Mouse (Mus musculus) granulocyte monocyte progenitor cell, adult 5-6 weeks (primary cell): Measurements from ENCODE around the gene Pcp2. TPM values are rescaled to one million over a fixed set of nuclear protein-coding genes. Genes with fewer than 3 reads are reported as not detected.

Experiments
- ATAC-seq: replicated peaks from 2 replicates; pipeline ENCODE4 v1.8.0; 2016; ENCODE audit warnings: mild to moderate bottlenecking, moderate TSS enrichment, inconsistent platforms; ENCODE audit not compliant: poor library complexity, severe bottlenecking
- total RNA-seq, 2 experiments: library from RNA; stranded (forward) in 1 of 2; stranded (reverse) in 1 of 2; fragments of 200-712, 200-1000 nt in 1 of 2; fragments of >200 nt in 1 of 2; fragmentation: Nextera tagmentation in 1 of 2; gene quantifications; 2 replicates each; pipeline ENCODE4 v1.2.3; 2014 to 2017

Pcp2 gene
- total RNA-seq (2014; fragmentation: Nextera tagmentation): not detected in 2 replicates
- not detected in 2 replicates for total RNA-seq (2017)

DNA sequence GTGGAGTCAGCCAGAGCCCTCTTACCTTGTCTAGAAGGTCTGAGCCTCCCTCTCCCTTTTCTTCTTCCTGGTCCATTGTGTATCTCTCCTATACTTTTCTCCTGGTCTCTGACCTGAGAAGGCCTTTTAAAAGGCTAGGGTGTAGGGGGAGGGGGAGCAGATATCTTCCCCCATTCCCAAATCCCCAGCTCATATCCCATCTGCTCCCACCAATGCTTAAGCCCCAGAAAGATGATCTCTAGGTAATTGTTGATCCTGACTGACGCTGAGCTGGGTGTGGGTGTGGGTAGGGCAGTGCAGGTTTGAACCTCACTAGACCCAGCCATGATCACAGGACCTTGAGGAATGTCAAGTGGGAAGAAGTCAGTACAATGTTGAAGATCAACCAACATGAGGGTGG lies at the start of gene Pcp2:
Gene Pcp2 (minus strand): TSS at position 101 of the 400 bp plus-strand sequence.
- ATAC-seq: no peak

DNA sequence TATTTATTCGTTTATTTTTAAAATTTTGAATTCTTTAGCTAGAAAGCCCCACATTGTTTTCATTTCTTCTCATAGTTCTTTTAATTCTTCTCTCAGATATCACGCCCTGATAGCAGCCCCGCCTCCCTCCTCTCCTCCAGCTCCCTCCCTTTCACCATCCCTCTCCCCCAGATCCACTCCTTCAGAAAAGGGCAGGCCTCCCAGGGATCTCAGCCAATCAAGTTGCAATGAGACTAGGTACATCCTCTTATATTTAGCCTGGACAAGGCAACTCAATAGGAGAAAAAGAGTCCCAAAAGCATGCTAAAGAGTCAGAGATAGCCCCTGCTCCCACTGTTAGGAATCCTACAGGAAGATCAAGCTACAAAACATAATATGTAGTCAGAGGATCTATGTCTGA lies 49.3 kb upstream of the Pcp2 start:
- no peak for ATAC-seq

DNA sequence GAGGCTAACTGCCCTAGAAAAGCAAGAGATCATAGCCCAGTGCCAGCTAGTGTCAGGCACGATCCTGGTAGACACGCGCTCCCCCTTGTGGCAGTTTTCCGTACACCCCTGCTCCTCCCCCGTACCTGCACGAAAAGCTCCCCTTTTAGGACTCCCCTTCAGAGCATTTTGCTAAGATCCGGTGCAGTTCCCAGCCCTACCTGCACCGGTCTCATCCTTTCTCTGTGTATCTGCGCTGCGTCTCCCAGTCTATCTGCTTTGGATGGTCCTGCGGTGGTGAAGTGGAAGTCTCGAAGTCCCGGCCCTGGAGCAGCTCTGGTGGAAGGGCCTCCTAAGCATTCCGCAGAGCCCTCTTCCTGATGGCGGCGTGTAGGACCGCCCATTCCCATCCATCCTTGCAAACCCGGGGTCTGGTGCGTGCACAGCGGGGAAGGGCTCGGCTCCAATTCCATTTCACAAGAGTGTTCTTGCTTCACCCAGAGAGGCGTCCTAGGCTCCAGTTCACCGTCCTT lies 46.7 kb upstream of the Pcp2 start, which contains the start of gene Fcor:
Gene Fcor (minus strand): TSS at position 383 of the 512 bp plus-strand sequence.
- peak; percentile 54 for ATAC-seq

DNA sequence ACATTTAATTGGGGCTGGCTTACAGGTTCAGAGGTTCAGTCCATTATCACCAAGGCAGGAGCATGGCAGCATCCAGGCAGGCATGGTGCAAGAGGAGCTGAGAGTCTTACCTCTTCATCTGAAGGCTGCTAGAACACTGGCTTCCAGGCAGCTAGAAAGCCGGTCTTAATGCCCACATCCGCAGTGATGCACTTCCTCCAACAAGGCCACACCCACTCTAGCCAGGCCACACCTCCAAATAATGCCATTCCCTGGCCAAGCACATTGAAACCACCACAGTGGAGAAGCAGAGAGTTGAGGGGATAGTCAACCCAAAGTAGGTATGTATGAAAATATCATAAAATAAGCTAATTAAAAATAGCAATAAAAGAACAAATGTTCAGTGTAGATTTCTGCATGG lies 45.0 kb upstream of the Pcp2 start:
- ATAC-seq: peak; percentile 47

DNA sequence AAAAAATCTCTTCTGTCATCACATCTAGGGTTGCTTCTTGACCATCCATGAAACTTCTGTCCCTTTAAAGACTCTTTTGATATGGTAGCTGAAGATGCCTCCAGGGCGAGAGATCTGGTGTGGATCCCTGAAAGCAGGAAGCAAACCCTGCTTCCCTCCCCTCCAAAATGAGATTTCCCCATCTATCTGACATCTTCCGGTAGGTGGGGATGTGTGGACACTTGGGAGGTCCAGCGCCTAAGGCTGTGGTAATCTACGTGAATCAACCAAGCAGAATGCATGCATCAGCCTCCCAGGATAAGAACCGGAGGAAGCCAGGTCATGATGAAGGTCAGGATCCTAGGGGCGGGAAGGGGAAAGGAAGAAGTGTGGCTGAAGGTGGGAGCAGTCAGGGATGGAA lies 40.2 kb upstream of the Pcp2 start, which contains the start of gene Mcemp1:
Gene Mcemp1 (plus strand): TSS at position 248 of the 400 bp plus-strand sequence.
- ATAC-seq: peak; percentile 55

DNA sequence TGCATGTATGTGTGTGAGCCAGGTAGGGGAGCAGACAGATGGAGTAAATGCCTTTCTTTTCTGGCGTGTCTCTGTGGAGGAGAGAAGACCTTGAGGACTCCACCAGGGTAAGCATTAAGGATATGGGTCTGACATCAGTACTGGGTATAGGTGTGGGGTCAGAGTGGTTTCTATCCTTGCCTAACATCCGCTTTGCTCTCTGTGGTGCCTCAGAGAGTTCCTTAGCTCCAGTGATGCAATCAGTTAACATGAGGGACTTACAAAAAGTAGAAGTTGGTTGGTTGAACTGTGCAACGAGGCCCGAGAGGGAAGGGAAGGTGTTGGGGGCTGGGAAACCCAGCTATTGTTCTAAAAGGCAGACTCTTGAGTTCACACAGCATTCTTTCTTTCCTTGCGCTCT lies 39.1 kb upstream of the Pcp2 start:
- peak; percentile 82 for ATAC-seq

DNA sequence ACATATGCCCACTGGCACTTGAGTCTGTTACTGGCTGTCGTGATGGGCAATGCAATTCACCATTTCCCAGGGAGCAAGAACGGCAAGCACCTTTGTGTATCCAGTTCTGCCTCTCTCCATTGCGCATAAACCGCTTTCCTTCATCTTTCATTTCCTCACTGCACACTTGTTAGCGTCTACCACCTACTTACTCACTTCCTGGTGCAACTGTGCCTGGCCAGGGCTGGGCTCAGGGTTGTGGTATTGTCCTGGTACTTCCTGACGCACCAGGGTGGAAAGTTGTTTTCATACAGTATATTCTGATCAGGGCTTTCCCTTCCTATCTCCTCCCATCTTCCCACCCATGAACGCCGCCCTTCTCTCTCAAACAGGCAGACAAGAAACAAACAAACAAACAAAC lies 35.5 kb upstream of the Pcp2 start:
- peak; percentile 64 for ATAC-seq

DNA sequence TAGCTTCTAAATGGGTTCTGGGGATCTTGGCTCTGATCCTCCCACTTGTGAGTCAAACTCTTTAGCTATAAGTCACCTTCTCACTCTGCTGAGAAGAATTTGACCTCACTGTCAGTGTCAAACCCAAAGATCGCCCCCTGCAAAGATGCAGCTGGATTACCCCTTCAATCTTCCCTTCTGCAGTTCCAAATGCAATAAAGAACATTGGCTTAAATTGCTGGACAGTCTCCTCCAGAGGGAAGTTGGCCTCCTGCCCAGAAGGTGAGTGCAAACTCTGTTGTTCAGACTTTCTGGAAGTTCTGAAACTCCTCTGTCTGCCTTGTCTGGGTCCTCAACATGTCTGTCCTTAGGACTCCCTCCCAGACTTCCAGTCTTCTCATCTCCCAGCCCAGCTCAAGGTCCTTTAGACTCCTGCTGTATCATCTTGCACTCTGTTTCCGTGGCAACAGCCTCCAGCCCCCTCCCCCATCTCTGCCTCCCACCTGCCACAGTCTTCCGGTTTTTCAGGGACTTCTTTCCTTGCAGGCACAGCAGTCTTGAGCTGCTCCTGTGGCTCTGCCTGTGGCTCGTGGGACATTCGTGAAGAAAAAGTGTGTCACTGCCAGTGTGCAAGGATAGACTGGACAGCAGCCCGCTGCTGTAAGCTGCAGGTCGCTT lies 31.5 kb upstream of the Pcp2 start:
- ATAC-seq: 0 out of 2 replicates have a peak, but pooled peaks have one; percentile 9

DNA sequence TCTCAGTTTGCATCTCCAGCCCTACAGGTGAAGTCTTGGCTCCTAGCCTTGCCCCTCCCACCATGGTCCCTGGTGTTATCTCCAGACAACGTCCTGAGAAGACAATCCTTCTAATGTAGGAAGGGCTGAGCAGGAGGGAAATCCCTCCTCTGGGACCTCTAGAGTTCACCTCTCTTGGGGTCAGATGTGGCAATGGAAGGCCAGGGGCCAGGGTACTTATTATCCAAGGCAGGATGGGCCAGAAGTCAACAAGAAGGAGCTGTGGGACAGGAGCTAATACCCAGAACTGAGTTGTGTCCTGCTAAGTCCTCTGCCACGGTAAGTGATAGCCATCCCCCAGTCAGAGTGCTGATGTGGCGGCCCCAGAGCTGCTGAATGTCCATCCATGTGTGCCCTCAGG lies 30.2 kb upstream of the Pcp2 start, which contains the start of gene Retn:
Gene Retn (plus strand): TSS at position 245 of the 400 bp plus-strand sequence.
- ATAC-seq: no peak

DNA sequence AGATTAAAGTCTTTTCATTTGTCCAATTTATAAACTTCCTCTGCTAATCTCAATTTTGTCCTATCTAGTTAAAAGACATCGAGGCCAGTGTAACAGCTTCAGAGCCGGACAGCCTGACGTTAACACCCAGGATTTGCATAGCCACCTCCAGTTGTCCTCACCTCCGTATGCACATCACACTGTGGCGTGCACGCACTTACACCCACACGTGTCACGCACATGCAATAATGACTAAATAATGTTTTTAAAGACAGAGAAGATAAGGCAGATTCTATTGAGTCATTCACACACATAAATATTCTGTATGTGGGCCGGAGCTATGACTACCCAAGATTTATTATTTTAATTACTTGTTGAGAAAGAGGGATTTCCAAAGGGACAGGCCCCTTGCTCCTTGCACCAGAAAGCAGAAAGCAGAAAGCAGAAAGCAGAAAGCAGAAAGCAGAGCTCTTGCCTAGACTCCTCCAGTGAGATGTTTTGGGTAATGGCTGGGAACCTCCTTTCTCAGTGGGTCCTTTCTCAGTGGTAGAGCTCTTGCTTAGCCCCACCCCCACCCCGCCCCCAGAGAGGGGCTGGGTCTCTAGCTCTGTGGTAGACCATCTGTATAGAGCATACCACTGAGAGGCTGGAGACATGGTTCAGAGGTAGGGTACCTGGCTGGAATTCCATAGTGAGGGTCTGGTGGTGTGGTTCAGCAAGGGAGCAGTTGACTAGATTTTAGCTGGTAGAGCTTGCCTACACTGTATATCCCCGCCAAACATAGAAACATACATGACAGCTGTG lies 29.6 kb upstream of the Pcp2 start:
- no peak for ATAC-seq

DNA sequence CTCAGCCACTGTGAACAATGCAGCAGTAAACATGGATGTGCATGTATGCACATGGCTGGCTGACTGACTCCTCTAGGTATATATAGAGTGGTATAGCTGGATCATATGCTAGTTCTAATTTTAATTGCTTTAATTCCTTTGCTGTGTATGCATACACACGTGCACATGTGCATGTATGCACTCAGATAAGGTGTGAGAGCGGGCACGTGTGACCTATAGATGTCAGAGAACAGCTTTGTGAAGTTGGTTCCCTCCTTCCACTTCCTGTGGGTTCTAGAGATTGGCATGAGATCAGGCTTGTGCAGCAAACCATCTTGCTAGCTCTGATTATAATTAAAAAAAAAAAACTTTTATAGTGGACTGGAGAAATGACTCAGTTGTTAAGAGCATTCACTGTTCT lies 27.5 kb upstream of the Pcp2 start:
- ATAC-seq: no peak

DNA sequence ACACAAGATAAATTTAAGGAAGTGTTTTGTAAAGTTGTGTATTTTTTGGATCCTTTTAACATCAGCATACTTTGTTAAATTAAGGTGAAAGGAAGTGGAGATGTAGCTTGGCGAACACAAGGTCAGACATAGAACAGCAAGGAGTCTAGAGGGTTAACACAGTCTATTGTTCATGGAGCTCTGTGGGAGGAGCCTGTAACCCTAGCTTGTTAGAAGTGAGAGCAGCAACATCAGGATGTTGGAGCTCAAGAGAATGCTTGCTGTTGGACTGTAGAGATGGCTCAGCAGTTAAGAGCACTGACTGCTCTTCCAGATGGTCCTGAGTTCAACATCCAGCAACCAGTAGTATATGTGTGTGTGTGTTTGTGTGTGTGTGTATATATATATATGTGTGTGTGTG lies 23.6 kb upstream of the Pcp2 start:
- peak; percentile 23 for ATAC-seq

DNA sequence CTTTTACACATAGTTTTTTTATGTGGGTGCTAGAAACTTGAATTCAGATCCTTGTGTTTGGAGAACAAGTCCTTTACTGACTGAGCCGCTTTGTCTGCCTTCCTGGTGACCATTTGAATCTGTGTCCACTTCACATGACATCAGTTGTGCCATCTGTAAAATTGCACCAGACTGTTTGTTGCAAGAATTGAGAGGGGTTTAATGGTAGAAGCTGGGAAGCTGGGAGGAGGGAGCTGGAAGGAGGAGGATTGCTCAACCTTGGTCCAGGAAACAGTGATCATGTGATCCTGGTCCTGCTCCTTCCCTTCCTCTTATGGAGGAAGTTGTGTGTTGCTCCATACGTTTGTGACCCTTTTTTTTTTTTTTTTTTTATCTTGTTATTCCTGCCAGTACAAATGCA lies 22.9 kb upstream of the Pcp2 start:
- ATAC-seq: peak; percentile 70

DNA sequence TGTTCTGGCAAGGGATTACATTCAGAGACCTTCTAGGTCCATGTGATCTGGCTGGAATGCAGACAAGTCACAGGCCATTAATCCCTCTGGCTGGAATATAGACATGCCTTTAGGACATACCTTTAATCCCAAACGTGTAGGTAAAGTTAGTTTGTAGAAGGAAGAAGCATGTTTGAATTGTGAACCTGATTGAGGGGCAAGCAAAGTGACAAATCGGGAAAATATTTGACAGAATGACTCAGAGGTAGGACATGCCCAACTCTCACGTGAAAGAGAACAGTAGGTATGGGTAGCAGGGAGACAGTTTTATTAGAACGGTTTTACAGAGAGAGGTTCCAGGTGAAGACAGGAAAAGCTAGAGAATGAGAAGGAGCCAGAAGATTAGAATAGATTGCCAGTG lies 22.2 kb upstream of the Pcp2 start:
- ATAC-seq: no peak

DNA sequence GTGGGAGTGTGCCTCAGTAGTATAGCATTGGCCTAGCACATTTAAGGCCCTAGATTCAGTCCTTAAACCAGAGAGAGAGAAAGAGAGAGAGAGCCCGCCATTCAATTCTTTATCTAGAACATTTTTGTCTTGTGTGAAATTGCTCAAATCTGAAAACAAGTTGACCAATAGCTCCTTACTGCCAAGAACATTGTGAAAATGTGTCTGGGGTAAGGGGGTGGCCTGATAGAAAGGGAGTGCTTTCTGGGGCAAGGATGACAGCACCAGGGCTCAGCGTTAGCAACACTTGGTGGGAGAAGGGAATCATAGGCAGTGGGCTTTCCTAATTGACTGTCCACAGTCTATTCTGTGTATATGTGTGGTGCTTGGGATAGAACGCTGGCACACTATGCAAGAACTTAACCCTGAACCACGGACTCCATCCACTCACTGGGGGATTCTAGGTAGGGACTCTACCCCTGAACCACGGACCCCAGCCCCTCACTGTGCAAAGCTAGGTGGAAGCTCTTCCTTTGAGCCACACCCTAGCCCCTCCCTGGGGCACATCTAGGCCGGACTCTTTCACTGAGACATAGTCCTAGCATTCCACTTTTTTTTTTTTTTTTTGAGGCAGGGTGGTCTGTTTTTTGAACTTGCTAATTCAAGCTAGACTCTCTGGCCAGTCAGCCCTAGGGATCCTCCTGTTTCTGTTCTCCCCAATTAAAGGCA lies 21.6 kb upstream of the Pcp2 start:
- ATAC-seq: peak; percentile 24

DNA sequence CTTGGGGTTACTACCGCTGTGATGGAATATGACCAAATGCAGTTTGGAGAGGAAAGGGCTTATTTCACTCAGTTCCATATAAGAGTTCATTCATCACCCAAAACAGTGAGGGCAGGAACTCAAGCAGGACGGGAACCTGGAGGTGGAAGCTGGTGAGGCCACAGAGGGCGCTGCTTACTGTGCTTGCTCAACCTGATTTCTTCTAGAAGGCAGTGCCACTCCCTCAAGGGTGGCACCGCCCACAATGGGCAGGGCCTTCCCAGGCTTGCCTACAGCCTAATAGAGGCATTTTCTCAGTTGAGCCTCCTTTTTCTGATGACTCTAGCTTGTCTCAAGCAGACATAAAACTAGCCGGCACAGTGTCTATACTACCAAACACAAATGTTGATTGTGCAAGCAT lies 20.5 kb upstream of the Pcp2 start:
- ATAC-seq: peak; percentile 76

DNA sequence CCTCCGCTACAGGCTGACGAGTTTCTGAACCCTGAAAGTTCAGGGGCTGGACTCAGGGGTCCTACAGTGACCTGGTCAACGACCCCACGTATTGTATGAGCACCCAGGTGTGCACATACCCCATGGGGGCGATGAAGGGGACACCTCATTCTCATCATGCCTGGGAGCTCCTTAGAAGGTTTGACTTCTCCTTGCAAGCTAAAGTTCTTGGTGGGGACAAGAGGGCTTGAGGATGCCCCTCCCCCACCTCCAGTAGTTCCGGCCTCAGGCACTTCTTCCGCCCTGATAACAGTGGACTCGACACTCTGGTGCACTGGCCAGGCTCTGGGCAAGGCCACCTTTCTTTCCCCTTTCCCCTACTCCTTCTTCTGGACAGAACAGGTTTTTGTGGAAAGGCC lies 6.1 kb upstream of the Pcp2 start:
- peak; percentile 45 for ATAC-seq

DNA sequence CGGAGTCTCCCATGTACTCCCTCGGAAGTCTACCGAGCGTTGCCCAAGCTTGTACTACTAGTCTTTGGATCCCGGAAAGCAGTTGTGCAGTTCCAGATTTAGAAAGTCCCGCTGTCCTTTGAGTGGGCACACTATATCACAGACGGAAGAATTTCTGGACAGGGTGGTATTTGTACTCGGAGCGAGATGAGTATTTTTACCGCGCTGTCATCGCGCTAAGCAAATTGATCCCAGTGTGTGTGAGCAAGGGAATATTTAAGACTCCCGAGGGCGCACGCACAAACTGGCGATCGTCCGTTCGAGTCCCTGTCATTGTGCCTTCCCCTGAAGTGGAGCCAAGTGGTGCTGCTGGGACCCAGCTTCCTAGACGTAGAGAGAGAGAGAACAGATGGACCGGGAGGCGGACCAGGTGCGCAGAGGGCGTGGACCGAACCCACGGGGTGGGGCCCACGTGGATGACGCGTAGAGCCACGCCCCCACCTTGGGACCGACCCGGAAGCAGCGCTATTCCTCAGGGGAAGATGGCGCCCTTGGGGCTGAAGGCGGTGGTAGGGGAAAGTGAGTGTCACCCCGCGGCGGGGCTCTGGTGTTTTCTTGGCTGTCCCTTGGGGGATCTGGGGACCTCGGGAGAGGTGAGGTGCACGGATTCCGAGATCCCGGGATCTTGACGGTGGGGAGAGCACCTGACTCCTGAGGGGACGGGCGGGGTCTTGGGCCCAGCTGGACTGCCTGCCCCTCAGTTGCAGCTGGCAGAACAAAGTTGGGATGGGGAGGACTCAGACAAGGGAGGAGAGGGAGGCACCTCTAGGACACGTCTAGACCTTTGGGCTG lies 5.5 kb upstream of the Pcp2 start, which contains the start of gene Stxbp2:
Gene Stxbp2 (plus strand): TSS at position 309 of the 831 bp plus-strand sequence.
- peak; percentile 90 for ATAC-seq

DNA sequence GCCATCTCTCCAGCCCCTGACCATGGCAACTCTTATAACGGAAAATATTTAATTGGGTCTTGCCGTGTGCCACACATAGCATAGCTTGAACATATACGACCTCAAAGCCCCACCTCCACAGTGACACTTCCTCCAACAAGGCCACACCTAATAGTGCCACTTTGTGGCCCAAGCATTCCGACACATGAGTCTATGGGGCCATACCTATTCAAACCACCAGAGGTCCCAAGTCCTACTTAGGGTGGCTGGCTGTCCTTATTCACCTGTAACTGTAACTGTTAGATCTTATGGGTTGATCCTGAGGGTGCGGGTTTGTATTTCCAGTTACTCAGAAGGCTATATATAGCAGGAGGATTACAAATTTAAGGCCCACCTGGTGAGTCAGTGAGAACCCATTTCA lies 2.7 kb upstream of the Pcp2 start:
- ATAC-seq: peak; percentile 45

DNA sequence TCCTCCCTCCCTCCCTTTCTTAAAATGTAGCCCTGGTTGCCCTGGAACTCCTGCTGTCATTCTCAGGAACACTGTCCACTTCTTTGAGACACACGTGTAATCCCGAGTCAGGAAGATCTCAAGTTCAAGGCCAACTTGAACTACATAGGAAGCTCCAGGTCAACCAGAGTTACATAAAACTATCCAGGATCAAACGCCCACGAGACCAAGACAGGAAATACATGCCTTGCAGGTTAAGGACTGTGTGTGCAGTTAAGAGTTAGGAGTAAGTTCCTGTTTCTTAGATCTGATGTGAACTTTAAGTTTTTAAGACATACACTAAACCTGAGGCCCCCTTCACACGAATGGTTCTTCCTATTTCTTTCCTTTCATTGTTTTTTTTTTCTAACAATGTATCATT lies 1.6 kb upstream of the Pcp2 start:
- ATAC-seq: no peak; the same call in 1 of the 2 replicates
